Mouse (Mus musculus): Measurements from ENCODE around the gene Cdx4. TPM values are rescaled to one million over a fixed set of nuclear protein-coding genes. Genes with fewer than 3 reads are reported as not detected.

The Cdx4 gene
- not detected for total RNA-seq (2023)

DNA sequence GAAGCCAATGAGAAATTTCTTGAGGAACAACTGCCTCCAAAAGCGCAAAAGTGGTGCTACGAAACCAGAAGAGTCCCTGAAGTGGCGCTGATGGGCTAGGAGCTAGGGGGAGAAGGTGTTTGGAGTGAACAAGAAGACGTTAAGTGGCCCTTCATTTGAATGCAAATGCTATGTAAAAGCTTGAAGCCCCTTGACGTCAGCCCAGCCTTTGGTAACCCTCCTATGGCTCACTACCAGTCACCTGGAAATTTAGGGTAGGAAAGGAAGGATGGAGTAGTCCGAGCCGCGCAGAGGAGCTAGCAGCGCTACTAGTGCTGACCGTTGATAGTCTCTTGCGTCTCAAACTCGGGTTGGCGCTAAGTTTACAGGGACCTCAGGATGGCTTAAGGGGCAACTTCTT lies at the start of gene Cdx4:
TSS of gene Cdx4 (plus strand) at position 253 of the 400 bp plus-strand sequence.

DNA sequence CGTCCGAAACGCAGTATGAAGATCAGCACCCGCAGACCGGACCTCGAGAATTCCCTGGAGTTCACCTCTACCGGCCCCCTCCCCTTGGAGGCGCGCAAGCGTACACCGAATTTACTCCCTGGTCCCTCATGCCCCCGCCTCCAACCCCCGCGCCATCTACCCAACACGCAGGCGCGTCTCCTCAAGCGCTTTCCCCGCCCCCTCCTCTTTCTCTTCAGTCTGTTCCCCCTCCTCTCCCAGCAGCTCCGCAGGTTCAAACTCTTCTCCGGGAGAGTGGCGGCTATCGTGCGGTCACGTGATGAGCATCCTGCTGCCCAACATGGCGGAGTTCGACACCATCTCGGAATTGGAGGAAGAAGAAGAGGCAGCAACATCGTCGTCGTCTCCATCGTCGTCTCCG lies 35.1 kb downstream of the Cdx4 start, which contains the start of gene Chic1:
TSS of gene Chic1 (plus strand) at position 190 of the 400 bp plus-strand sequence.

Other genes starting within 250 kb of the Cdx4 start
- not detected for gene Nap1l2, start 134.8 kb upstream of the Cdx4 start, total RNA-seq (2023)
- gene Chic1, start 35.1 kb downstream of the Cdx4 start, total RNA-seq (2023), result 1.0 TPM
- gene Tsx, start 93.1 kb downstream of the Cdx4 start, total RNA-seq (2023), result not detected
- gene Gm26992, start 100.6 kb downstream of the Cdx4 start, total RNA-seq (2023), result not detected

Data from CD8-positive naive resting alpha-beta T cell, adult 57 days (primary cell).